14 mouse cellular contexts compared by ENCODE assay signal in the genomic region with DNA sequence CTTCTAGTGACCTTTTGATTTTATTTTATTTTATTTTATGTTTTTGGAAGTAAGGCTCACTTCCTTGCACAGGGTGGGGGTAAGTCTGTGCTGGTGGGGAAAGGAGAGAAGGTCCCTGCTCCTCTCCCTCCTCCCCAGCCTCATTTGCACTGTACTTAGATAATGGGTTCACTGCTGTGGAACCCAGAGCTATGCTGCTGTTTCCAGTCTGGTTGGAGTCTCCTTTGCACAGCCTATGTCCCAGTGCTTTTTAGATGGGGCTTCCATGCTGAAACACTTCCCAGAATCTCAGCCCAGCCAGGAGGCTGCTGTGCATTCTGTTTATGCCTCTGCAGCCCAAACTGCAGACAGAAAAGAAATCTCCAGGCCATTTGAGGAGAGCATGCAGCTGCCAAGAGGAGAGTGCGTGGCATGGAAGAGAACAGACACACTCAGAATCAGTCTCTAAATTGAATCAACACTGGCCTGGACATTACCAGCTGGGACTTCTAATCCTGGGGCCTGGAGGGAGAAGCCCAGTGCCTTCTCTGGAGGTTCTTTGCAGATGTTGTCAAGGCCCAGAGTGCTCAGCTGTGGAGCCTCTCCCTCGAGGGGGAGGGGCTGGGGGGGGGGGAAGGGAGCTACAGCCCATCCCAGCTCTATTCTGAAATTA.
A peak's percentile ranks its signal among the peaks of the same experiment; 100 is the strongest.
DNase-seq lines count a peak whose midpoint lies in the region; ATAC-seq and TF ChIP-seq lines count a peak whose summit lies in the region.
"Had no signal": no experiment of that assay in that cellular context is flagged by ENCODE, and none has a peak within 500 bp of the region (broad histone marks: within the 10 kb centered on the region; RNA-seq: fewer than 3 reads in every experiment).

No protein-coding gene starts in this region.

- TF ChIP-seq CTCF in midbrain, postnatal 0 days (IDR thresholded peaks at IDR 0.05), result no peak
- no peak for TF ChIP-seq CTCF in hindbrain, postnatal 0 days (IDR thresholded peaks at IDR 0.05; ENCODE audit: low read depth)

- H3K27ac ChIP-seq in forebrain, embryonic 11.5 days (ENCODE audit: low read depth, low read length), result no peak overlapping the region
- no peak overlapping the region for H3K27ac ChIP-seq in forebrain, embryonic 12.5 days
- peak overlapping the region; percentile 19; the same call in 1 of the 2 replicates for H3K27ac ChIP-seq in midbrain, embryonic 10.5 days (replicated peaks)
- no peak overlapping the region; the same call in 1 of the 2 replicates for H3K27ac ChIP-seq in midbrain, postnatal 0 days (ENCODE audit: low read depth, low read length)
- H3K27ac ChIP-seq in hindbrain, postnatal 0 days, result peak overlapping the region; percentile 41; the same call in 1 of the 2 replicates
- H3K27ac ChIP-seq in stomach, embryonic 16.5 days (ENCODE audit: low read length), result peak overlapping the region; percentile 61; the same call in 1 of the 2 replicates
- H3K27ac ChIP-seq: neural tube, embryonic 15.5 days had no signal

- 46% methylated on average over 2 of the region's 2 CpGs for WGBS in forebrain, embryonic 11.5 days
- 49% methylated on average over 2 of the region's 2 CpGs for WGBS in forebrain, embryonic 12.5 days
- 50% methylated on average over 2 of the region's 2 CpGs for WGBS in midbrain, embryonic 10.5 days
- WGBS in midbrain, postnatal 0 days, result 18% methylated on average over 2 of the region's 2 CpGs
- 19% methylated on average over 2 of the region's 2 CpGs for WGBS in hindbrain, postnatal 0 days
- 44% methylated on average over 2 of the region's 2 CpGs for WGBS in stomach, embryonic 16.5 days

- H3K9ac ChIP-seq in forebrain, embryonic 11.5 days (ENCODE audit: low read length), result no peak overlapping the region
- H3K9ac ChIP-seq in forebrain, embryonic 12.5 days, result no peak overlapping the region
- H3K9ac ChIP-seq in midbrain, postnatal 0 days (replicated peaks; ENCODE audit: low read length, poor library complexity, severe bottlenecking), result no peak overlapping the region
- no peak overlapping the region for H3K9ac ChIP-seq in hindbrain, postnatal 0 days (replicated peaks; ENCODE audit: low read length)
- H3K9ac ChIP-seq in stomach, embryonic 16.5 days (ENCODE audit: low read length), result no peak overlapping the region
- H3K9ac ChIP-seq: neural tube, embryonic 15.5 days had no signal

- no peak overlapping the region for H3K4me3 ChIP-seq in forebrain, embryonic 11.5 days (ENCODE audit: low read depth, low read length)
- H3K4me3 ChIP-seq in forebrain, embryonic 12.5 days (replicated peaks), result no peak overlapping the region
- no peak overlapping the region for H3K4me3 ChIP-seq in midbrain, embryonic 10.5 days
- H3K4me3 ChIP-seq in midbrain, postnatal 0 days (ENCODE audit: low read depth, low read length), result no peak overlapping the region
- H3K4me3 ChIP-seq in hindbrain, postnatal 0 days (ENCODE audit: low read length), result no peak overlapping the region
- no peak overlapping the region for H3K4me3 ChIP-seq in stomach, embryonic 16.5 days (replicated peaks; ENCODE audit: low read length)
- H3K4me3 ChIP-seq: neural tube, embryonic 15.5 days had no signal

- H3K9me3 ChIP-seq in forebrain, embryonic 11.5 days (ENCODE audit: control insufficient read depth, low read length), result no peaks in the 10 kb centered on the region
- no peaks in the 10 kb centered on the region for H3K9me3 ChIP-seq in forebrain, embryonic 12.5 days
- H3K9me3 ChIP-seq in midbrain, embryonic 10.5 days (replicated peaks), result no peaks in the 10 kb centered on the region
- no peaks in the 10 kb centered on the region for H3K9me3 ChIP-seq in midbrain, postnatal 0 days (ENCODE audit: low read length)
- H3K9me3 ChIP-seq in hindbrain, postnatal 0 days (ENCODE audit: low read length), result no peaks in the 10 kb centered on the region
- H3K9me3 ChIP-seq in stomach, embryonic 16.5 days (replicated peaks; ENCODE audit: control insufficient read depth, low read length), result no peaks in the 10 kb centered on the region
- H3K9me3 ChIP-seq: neural tube, embryonic 15.5 days had no signal

- no peaks in the 10 kb centered on the region for H3K36me3 ChIP-seq in forebrain, embryonic 11.5 days (ENCODE audit: control insufficient read depth, insufficient read depth, low read length)
- no peaks in the 10 kb centered on the region for H3K36me3 ChIP-seq in forebrain, embryonic 12.5 days (replicated peaks)
- H3K36me3 ChIP-seq in midbrain, embryonic 10.5 days, result no peaks in the 10 kb centered on the region
- H3K36me3 ChIP-seq in midbrain, postnatal 0 days (ENCODE audit: insufficient read depth, low read length), result no peaks in the 10 kb centered on the region
- H3K36me3 ChIP-seq in hindbrain, postnatal 0 days (ENCODE audit: insufficient read depth, low read length), result no peaks in the 10 kb centered on the region
- H3K36me3 ChIP-seq in stomach, embryonic 16.5 days (ENCODE audit: control insufficient read depth, insufficient read depth, low read length), result no peaks in the 10 kb centered on the region
- H3K36me3 ChIP-seq: neural tube, embryonic 15.5 days had no signal

- no peaks in the 10 kb centered on the region for H3K27me3 ChIP-seq in forebrain, embryonic 11.5 days (ENCODE audit: control insufficient read depth, insufficient read depth, low read length)
- no peaks in the 10 kb centered on the region for H3K27me3 ChIP-seq in forebrain, embryonic 12.5 days
- H3K27me3 ChIP-seq in midbrain, embryonic 10.5 days (ENCODE audit: low read depth, poor library complexity, severe bottlenecking), result no peaks in the 10 kb centered on the region
- H3K27me3 ChIP-seq in midbrain, postnatal 0 days (ENCODE audit: insufficient read depth, low read length), result no peaks in the 10 kb centered on the region
- no peaks in the 10 kb centered on the region for H3K27me3 ChIP-seq in hindbrain, postnatal 0 days (ENCODE audit: insufficient read depth, low read length)
- no peaks in the 10 kb centered on the region for H3K27me3 ChIP-seq in stomach, embryonic 16.5 days (ENCODE audit: control insufficient read depth, insufficient read depth, low read length)
- H3K27me3 ChIP-seq: neural tube, embryonic 15.5 days had no signal

- peak; percentile 36; the same call in 1 of the 2 replicates for ATAC-seq in forebrain, embryonic 11.5 days (replicated peaks; ENCODE audit: low FRiP score)
- no peak for ATAC-seq in forebrain, embryonic 12.5 days (ENCODE audit: low FRiP score)
- ATAC-seq in midbrain, postnatal 0 days (ENCODE audit: low FRiP score), result no peak
- peak; percentile 33; the same call in 1 of the 2 replicates for ATAC-seq in hindbrain, postnatal 0 days
- ATAC-seq in stomach, embryonic 16.5 days (ENCODE audit: insufficient read depth, low FRiP score), result peak; percentile 76; the same call in 1 of the 2 replicates

- DNase-seq in forebrain, embryonic 11.5 days (ENCODE audit: low spot score), result no peak
- DNase-seq in midbrain, embryonic 10.5 days (ENCODE audit: low spot score), result peak; percentile 20
- no peak for DNase-seq in midbrain, postnatal 0 days (ENCODE audit: low spot score)
- no peak for DNase-seq in hindbrain, postnatal 0 days (ENCODE audit: low spot score)
- no peak for DNase-seq in spleen, postnatal 36 days (ENCODE audit: low spot score in 2 of 2)
- no peak for DNase-seq in layer of hippocampus, adult 8-10 months (ENCODE audit: low spot score in 2 of 2)
- DNase-seq: cerebellum, adult 9-11 months; layer of hippocampus, adult 9-11 months; liver; spleen, adult 18-20 months; thymus, postnatal 4 days had no signal

- no peak overlapping the region for H3K4me2 ChIP-seq in forebrain, embryonic 11.5 days (ENCODE audit: low read depth, low read length, severe bottlenecking)
- H3K4me2 ChIP-seq in forebrain, embryonic 12.5 days, result no peak overlapping the region
- no peak overlapping the region for H3K4me2 ChIP-seq in midbrain, postnatal 0 days (ENCODE audit: low read depth, low read length, poor library complexity, severe bottlenecking)
- H3K4me2 ChIP-seq in hindbrain, postnatal 0 days (ENCODE audit: low read depth, low read length), result no peak overlapping the region
- no peak overlapping the region for H3K4me2 ChIP-seq in stomach, embryonic 16.5 days (ENCODE audit: low read depth, low read length)
- H3K4me2 ChIP-seq: neural tube, embryonic 15.5 days had no signal

- H3K4me1 ChIP-seq in forebrain, embryonic 11.5 days (replicated peaks; ENCODE audit: control insufficient read depth, insufficient read depth, low read length), result no peaks in the 10 kb centered on the region
- H3K4me1 ChIP-seq in forebrain, embryonic 12.5 days, result peaks cover 14% of the 10 kb centered on the region; the same call in 1 of the 2 replicates
- H3K4me1 ChIP-seq in midbrain, embryonic 10.5 days, result peaks cover 27% of the 10 kb centered on the region
- H3K4me1 ChIP-seq in midbrain, postnatal 0 days (ENCODE audit: insufficient read depth, low read length), result no peaks in the 10 kb centered on the region
- no peaks in the 10 kb centered on the region for H3K4me1 ChIP-seq in hindbrain, postnatal 0 days (ENCODE audit: insufficient read depth, low read length)
- H3K4me1 ChIP-seq in stomach, embryonic 16.5 days (ENCODE audit: control insufficient read depth, insufficient read depth, low read length), result no peaks in the 10 kb centered on the region

Comparison
In these comparisons a context has a peak if more than half of its experiments do, and no peak if none do; other contexts are left out.
1. ATAC-seq: peak in forebrain, embryonic 11.5 days (single experiment), hindbrain, postnatal 0 days (single experiment) and stomach, embryonic 16.5 days (single experiment); none in forebrain, embryonic 12.5 days (single experiment) and midbrain, postnatal 0 days (single experiment).
2. H3K27ac ChIP-seq: peak in midbrain, embryonic 10.5 days (single experiment), hindbrain, postnatal 0 days (single experiment) and stomach, embryonic 16.5 days (single experiment); none in forebrain, embryonic 11.5 days (single experiment), forebrain, embryonic 12.5 days (single experiment) and midbrain, postnatal 0 days (single experiment).